Mouse (Mus musculus) bone marrow macrophage, adult 2 months (primary cell): ENCODE results near the gene Ulk3.

Experiments
- CTCF ChIP-seq: IDR thresholded peaks from 2 replicates; pipeline ENCODE4 v1.5.1; 2012; ENCODE audit warnings: low read depth, mild to moderate bottlenecking, low read length, moderate library complexity
- POLR2A ChIP-seq: IDR thresholded peaks from 2 replicates; pipeline ENCODE4 v1.6.1; 2012; ENCODE audit warnings: mild to moderate bottlenecking, low read depth, low read length, borderline replicate concordance

- TF ChIP-seq POLR2A (no peak), CTCF (no peak)
These were observed 36.1 kb upstream of the Ulk3 start for GRCm38 (mm10) chr9:57553119-57553518.
